ENCODE assay signal across 8 mouse cellular contexts in genomic region chr6:59023455-59024163, GRCm38 (mm10). TPM values are rescaled to one million over a fixed set of nuclear protein-coding genes. Genes with fewer than 3 reads are reported as not detected.
DNase-seq lines count a peak whose midpoint lies in the region; ATAC-seq lines count a peak whose summit lies in the region.

No protein-coding gene starts in this region.

- H3K36me3 ChIP-seq in neural tube, embryonic 11.5 days (ENCODE audit: control insufficient read depth, insufficient read depth, low read length) = no peaks in the 10 kb centered on the region
- no peaks in the 10 kb centered on the region for H3K36me3 ChIP-seq in limb, embryonic 15.5 days
- no peaks in the 10 kb centered on the region for H3K36me3 ChIP-seq in stomach, embryonic 15.5 days

- H3K9me3 ChIP-seq in neural tube, embryonic 11.5 days (ENCODE audit: control insufficient read depth, low read length) = no peaks in the 10 kb centered on the region
- H3K9me3 ChIP-seq in limb, embryonic 15.5 days = no peaks in the 10 kb centered on the region
- H3K9me3 ChIP-seq in stomach, embryonic 15.5 days = no peaks in the 10 kb centered on the region

- 58% methylated on average over 6 of the region's 6 CpGs for WGBS in neural tube, embryonic 11.5 days
- WGBS in limb, embryonic 15.5 days = 48% methylated on average over 6 of the region's 6 CpGs
- 39% methylated on average over 6 of the region's 6 CpGs for whole genome bisulfite sequencing in stomach, embryonic 15.5 days

- H3K4me2 ChIP-seq in neural tube, embryonic 11.5 days (ENCODE audit: low read depth) = peak overlapping the region; percentile 48
- peak overlapping the region; percentile 58 for H3K4me2 ChIP-seq in limb, embryonic 15.5 days
- peak overlapping the region; percentile 60 for H3K4me2 ChIP-seq in stomach, embryonic 15.5 days

- no peak for ATAC-seq in neural tube, embryonic 11.5 days (ENCODE audit: insufficient read depth, low FRiP score, low TSS enrichment)
- ATAC-seq in limb, embryonic 15.5 days (ENCODE audit: insufficient number of reproducible peaks, low FRiP score, low TSS enrichment, low read depth) = no peak
- no peak for ATAC-seq in stomach, embryonic 15.5 days (ENCODE audit: insufficient read depth, low FRiP score, low read depth)

- no peaks in the 10 kb centered on the region for H3K4me1 ChIP-seq in neural tube, embryonic 11.5 days (ENCODE audit: control insufficient read depth, insufficient read depth, low read length)
- no peaks in the 10 kb centered on the region for H3K4me1 ChIP-seq in limb, embryonic 15.5 days
- H3K4me1 ChIP-seq in stomach, embryonic 15.5 days = no peaks in the 10 kb centered on the region

- peak overlapping the region; percentile 33 for H3K9ac ChIP-seq in neural tube, embryonic 11.5 days (ENCODE audit: low read length)
- H3K9ac ChIP-seq in limb, embryonic 15.5 days = peak overlapping the region; percentile 33; the same call in 1 of the 2 replicates
- no peak overlapping the region for H3K9ac ChIP-seq in stomach, embryonic 15.5 days

- H3K27me3 ChIP-seq in neural tube, embryonic 11.5 days (ENCODE audit: control insufficient read depth, insufficient read depth, low read length) = no peaks in the 10 kb centered on the region
- no peaks in the 10 kb centered on the region for H3K27me3 ChIP-seq in limb, embryonic 15.5 days
- no peaks in the 10 kb centered on the region for H3K27me3 ChIP-seq in stomach, embryonic 15.5 days (replicated peaks)

- H3K4me3 ChIP-seq in neural tube, embryonic 11.5 days (ENCODE audit: low read depth, low read length) = peak overlapping the region; percentile 43
- H3K4me3 ChIP-seq in limb, embryonic 15.5 days = peak overlapping the region; percentile 60
- peak overlapping the region; percentile 61 for H3K4me3 ChIP-seq in stomach, embryonic 15.5 days (replicated peaks)

- peak; percentile 0 for DNase-seq in embryo, embryonic 11.5 days (ENCODE audit: low read depth, low spot score)
- DNase-seq in embryo, embryonic 9.5 days (ENCODE audit: extremely low spot score) = no peak
- DNase-seq in neural tube, embryonic 11.5 days (ENCODE audit: low spot score) = no peak
- DNase-seq in neural tube, embryonic 10.5 days (ENCODE audit: extremely low spot score, low spot score) = no peak
- DNase-seq in thymus, postnatal 4 days = no peak
- DNase-seq in urinary bladder, postnatal 10 days (ENCODE audit: low spot score) = no peak

- H3K27ac ChIP-seq in neural tube, embryonic 11.5 days (ENCODE audit: low read depth, low read length) = no peak overlapping the region
- H3K27ac ChIP-seq in limb, embryonic 15.5 days = peak overlapping the region; percentile 58; the same call in 1 of the 2 replicates
- H3K27ac ChIP-seq in stomach, embryonic 15.5 days = peak overlapping the region; percentile 84

RNA-seq across cellular contexts. Expression of gene Fam13a, which starts 0.7 kb away (rescaled TPM):
- 3.8 and 4.7 TPM in 2 replicates for polyA plus RNA-seq in neural tube, embryonic 11.5 days (2014; fragmentation: Nextera tagmentation; extraction: Ambion mirVana)
- 8.7 and 9.2 TPM in 2 replicates for polyA plus RNA-seq in limb, embryonic 15.5 days (2015; fragmentation: Nextera tagmentation; extraction: Ambion mirVana)
- polyA plus RNA-seq in stomach, embryonic 15.5 days (2015; fragmentation: Nextera tagmentation; extraction: Ambion mirVana) = 11.1 and 12.3 TPM in 2 replicates
